Mouse (Mus musculus) left cerebral cortex, postnatal 14 days (tissue): ENCODE data around the gene Pax2. TPM values are rescaled to one million over a fixed set of nuclear protein-coding genes. Genes with fewer than 3 reads are reported as not detected.
"Not testable (repeated sequence)": the region's sequence is repeated elsewhere in the genome, so short reads cannot be mapped to it uniquely, and the experiment has no call there.

ENCODE experiments used
- DNase-seq, 2 experiments: peaks; one replicate each; pipeline ENCODE4 v3.0.0; 2021 to 2022; ENCODE audit warnings: low spot score in 2 of 2, mixed read lengths in 1 of 2
- intact Hi-C: fragments of 180-260 bp; cut with DNase I; formaldehyde crosslinking; loops from one replicate; pipeline ENCODE4 v1.15.1; 2025
- total RNA-seq, 2 experiments: library from RNA; stranded (reverse); gene quantifications; 2 replicates each; pipeline ENCODE4 v1.2.3; 2021

Gene Pax2
- total RNA-seq, 2 experiments from 2014 or later = 0.11 to 0.22 TPM

- DNase-seq = no peak
- intact Hi-C loops = no loop called here
Measured at GRCm38 (mm10) chr19:44822295-44822694, 66.5 kb downstream of the Pax2 start.

GRCm38 (mm10) chr19:44823657-44824056, 67.8 kb downstream of the Pax2 start:
- DNase-seq = no peak
- intact Hi-C loops = no loop called here

- DNase-seq = no peak
- intact Hi-C loops = no loop called here
Measured at GRCm38 (mm10) chr19:44825216-44825768, 69.4 kb downstream of the Pax2 start.

GRCm38 (mm10) chr19:44825819-44826218, 70.0 kb downstream of the Pax2 start:
- no peak for DNase-seq
- intact Hi-C loops = no loop called here

- intact Hi-C loops = no loop called here
- DNase-seq = no peak
Measured at GRCm38 (mm10) chr19:44833391-44833790, 77.5 kb downstream of the Pax2 start.

GRCm38 (mm10) chr19:44834218-44835041, 78.6 kb downstream of the Pax2 start:
- intact Hi-C loops = no loop called here
- DNase-seq = no peak

GRCm38 (mm10) chr19:44835042-44835930, 79.4 kb downstream of the Pax2 start:
- no peak for DNase-seq
- intact Hi-C loops = no loop called here

- no peak for DNase-seq
- intact Hi-C loops = no loop called here
Measured at GRCm38 (mm10) chr19:44835931-44836861, 80.4 kb downstream of the Pax2 start.

GRCm38 (mm10) chr19:44837426-44838205, 81.8 kb downstream of the Pax2 start:
- intact Hi-C loops = no loop called here
- DNase-seq = no peak

GRCm38 (mm10) chr19:44838321-44838720, 82.5 kb downstream of the Pax2 start:
- intact Hi-C loops = no loop called here
- DNase-seq = no peak

- intact Hi-C loops, DNase-seq: not testable (repeated sequence)
Measured at GRCm38 (mm10) chr19:44842661-44843060, 86.8 kb downstream of the Pax2 start.

- intact Hi-C loops = no loop called here
- DNase-seq = no peak
Measured at GRCm38 (mm10) chr19:44849465-44849864, 93.6 kb downstream of the Pax2 start.

GRCm38 (mm10) chr19:44858671-44859070, 102.8 kb downstream of the Pax2 start:
- no peak for DNase-seq
- intact Hi-C loops = no loop called here

- DNase-seq = no peak
- intact Hi-C loops = no loop called here
Measured at GRCm38 (mm10) chr19:44868766-44869165, 112.9 kb downstream of the Pax2 start.

- intact Hi-C loops = no loop called here
- no peak for DNase-seq
Measured at GRCm38 (mm10) chr19:44874186-44874898, 118.5 kb downstream of the Pax2 start.

- DNase-seq = no peak
- intact Hi-C loops = no loop called here
Measured at GRCm38 (mm10) chr19:44874928-44875327, 119.1 kb downstream of the Pax2 start.

GRCm38 (mm10) chr19:44875718-44876117, 119.9 kb downstream of the Pax2 start:
- no peak for DNase-seq
- intact Hi-C loops = no loop called here

GRCm38 (mm10) chr19:44876529-44876928, 120.7 kb downstream of the Pax2 start:
- intact Hi-C loops = no loop called here
- no peak for DNase-seq
